Mouse (Mus musculus) C2C12 (cell line): ENCODE data around the gene Eno2.

Experiments used
- CEBPB ChIP-seq: IDR thresholded peaks from one replicate; pipeline ENCODE4 v1.6.1; 2011; ENCODE audit warnings: low read depth, mild to moderate bottlenecking, control low read depth, moderate library complexity
- CTCF ChIP-seq: IDR thresholded peaks from one replicate; pipeline ENCODE4 v1.5.1; 2011; ENCODE audit not compliant: control insufficient read depth, insufficient read depth, insufficient read length
- MAX ChIP-seq: IDR thresholded peaks from one replicate; pipeline ENCODE4 v1.6.1; 2011; ENCODE audit warnings: mild to moderate bottlenecking, control low read depth
- USF1 ChIP-seq: IDR thresholded peaks from one replicate; pipeline ENCODE4 v1.6.1; 2011; ENCODE audit warnings: low read depth, mild to moderate bottlenecking, control low read depth, moderate library complexity

GRCm38 (mm10) chr6:124738511-124739023 lies 30.9 kb downstream of the Eno2 start, which contains the start of gene Ptpn6:
- no peak for TF ChIP-seq CTCF
- no peak for TF ChIP-seq MAX
- TF ChIP-seq CEBPB, result no peak
- no peak for TF ChIP-seq USF1
